In genomic region chr19:6909021-6909420, GRCm38 (mm10) we compare ENCODE assay signal across 8 mouse cellular contexts. TPM values are rescaled to one million over a fixed set of nuclear protein-coding genes. Genes with fewer than 3 reads are reported as not detected.
DNase-seq lines count a peak whose midpoint lies in the region; ATAC-seq and TF ChIP-seq lines count a peak whose summit lies in the region.
"Had no signal": no experiment of that assay in that cellular context is flagged by ENCODE, and none has a peak within 500 bp of the region (broad histone marks: within the 10 kb centered on the region; RNA-seq: fewer than 3 reads in every experiment).

No protein-coding gene starts in this region.

- H3K4me3 ChIP-seq in lung, embryonic 16.5 days (ENCODE audit: low read length), result peak overlapping the region; percentile 67
- peak overlapping the region; percentile 66 for H3K4me3 ChIP-seq in embryonic facial prominence, embryonic 15.5 days (replicated peaks)
- H3K4me3 ChIP-seq in limb, embryonic 11.5 days (ENCODE audit: low read depth, low read length), result peak overlapping the region; percentile 60
- peak overlapping the region; percentile 65 for H3K4me3 ChIP-seq in small intestine, adult 2 months (ENCODE audit: low read depth, low read length)

- H3K4me1 ChIP-seq in lung, embryonic 16.5 days (replicated peaks; ENCODE audit: control insufficient read depth, insufficient read depth, low read length), result peaks cover 17% of the 10 kb centered on the region
- H3K4me1 ChIP-seq in embryonic facial prominence, embryonic 15.5 days, result peaks cover 26% of the 10 kb centered on the region
- H3K4me1 ChIP-seq in limb, embryonic 11.5 days (ENCODE audit: control insufficient read depth, insufficient read depth, low read length), result peaks cover 13% of the 10 kb centered on the region; the same call in 1 of the 2 replicates
- peaks cover 2% of the 10 kb centered on the region for H3K4me1 ChIP-seq in small intestine, adult 2 months (ENCODE audit: control insufficient read depth, insufficient read depth, insufficient read length, low read length)

- no peaks in the 10 kb centered on the region for H3K27me3 ChIP-seq in lung, embryonic 16.5 days (ENCODE audit: control insufficient read depth, insufficient read depth, low read depth, low read length)
- H3K27me3 ChIP-seq in embryonic facial prominence, embryonic 15.5 days, result no peaks in the 10 kb centered on the region
- H3K27me3 ChIP-seq in limb, embryonic 11.5 days (ENCODE audit: control insufficient read depth, insufficient read depth, low read length), result no peaks in the 10 kb centered on the region
- H3K27me3 ChIP-seq in small intestine, adult 2 months (ENCODE audit: control insufficient read depth, insufficient read depth, low read length), result no peaks in the 10 kb centered on the region

- TF ChIP-seq POLR2A in small intestine, adult 2 months (IDR thresholded peaks at IDR 0.05; ENCODE audit: low read depth, low read length), result no peak

- 5% methylated on average over 11 of the region's 11 CpGs for WGBS in lung, embryonic 16.5 days
- 3% methylated on average over 11 of the region's 11 CpGs for WGBS in embryonic facial prominence, embryonic 15.5 days
- 9% methylated on average over 11 of the region's 11 CpGs for WGBS in limb, embryonic 11.5 days
- WGBS in small intestine, adult 2 months, result 1% methylated on average over 11 of the region's 11 CpGs

- intact Hi-C loops in gastrocnemius, postnatal 14 days (cut with DNase I; ENCODE audit: low total_unique reads), result no loop called here

- H3K4me2 ChIP-seq in lung, embryonic 16.5 days (ENCODE audit: low read depth, low read length), result peak overlapping the region; percentile 75
- peak overlapping the region; percentile 70 for H3K4me2 ChIP-seq in embryonic facial prominence, embryonic 15.5 days (replicated peaks)
- peak overlapping the region; percentile 80 for H3K4me2 ChIP-seq in limb, embryonic 11.5 days (ENCODE audit: low read depth, severe bottlenecking)

- peak overlapping the region; percentile 99 for H3K27ac ChIP-seq in lung, embryonic 16.5 days (ENCODE audit: low read length)
- H3K27ac ChIP-seq in embryonic facial prominence, embryonic 15.5 days (replicated peaks), result peak overlapping the region; percentile 99
- H3K27ac ChIP-seq in limb, embryonic 11.5 days (replicated peaks; ENCODE audit: low read depth, low read length), result peak overlapping the region; percentile 98; the same call in 1 of the 2 replicates
- peak overlapping the region; percentile 97 for H3K27ac ChIP-seq in small intestine, adult 2 months (ENCODE audit: insufficient read depth, low read depth, low read length)

- H3K36me3 ChIP-seq in lung, embryonic 16.5 days (ENCODE audit: control insufficient read depth, insufficient read depth, low read length), result peaks cover 22% of the 10 kb centered on the region
- peaks cover 53% of the 10 kb centered on the region for H3K36me3 ChIP-seq in embryonic facial prominence, embryonic 15.5 days
- H3K36me3 ChIP-seq in limb, embryonic 11.5 days (ENCODE audit: control insufficient read depth, insufficient read depth, low read length), result peaks cover 15% of the 10 kb centered on the region
- H3K36me3 ChIP-seq in small intestine, adult 2 months (ENCODE audit: control insufficient read depth, insufficient read depth, low read length), result peaks cover 57% of the 10 kb centered on the region

- peak; percentile 1 for ATAC-seq in lung, embryonic 16.5 days (ENCODE audit: low read depth)
- ATAC-seq in embryonic facial prominence, embryonic 15.5 days (ENCODE audit: insufficient number of reproducible peaks, low FRiP score, low TSS enrichment, low read depth), result no peak
- no peak; the same call in 1 of the 2 replicates for ATAC-seq in limb, embryonic 11.5 days (ENCODE audit: insufficient number of reproducible peaks, low FRiP score, low TSS enrichment, low read depth)

- DNase-seq in lung, postnatal 25 days (ENCODE audit: low spot score), result no peak
- no peak for DNase-seq in limb, embryonic 11.5 days (ENCODE audit: low spot score)
- DNase-seq in frontal cortex, postnatal 25 days (ENCODE audit: low spot score in 2 of 2), result no peak
- no peak for DNase-seq in gastrocnemius, postnatal 14 days

- no peaks in the 10 kb centered on the region for H3K9me3 ChIP-seq in lung, embryonic 16.5 days (ENCODE audit: control insufficient read depth, low read length)
- no peaks in the 10 kb centered on the region for H3K9me3 ChIP-seq in embryonic facial prominence, embryonic 15.5 days (replicated peaks)
- H3K9me3 ChIP-seq in limb, embryonic 11.5 days (ENCODE audit: control insufficient read depth, low read length), result no peaks in the 10 kb centered on the region

- TF ChIP-seq CTCF in small intestine, adult 2 months (IDR thresholded peaks at IDR 0.05; ENCODE audit: extremely low read depth, insufficient read length, insufficient replicate concordance, low read depth, low read length), result no peak

- H3K9ac ChIP-seq in lung, embryonic 16.5 days (ENCODE audit: low read length), result peak overlapping the region; percentile 66
- H3K9ac ChIP-seq in embryonic facial prominence, embryonic 15.5 days, result peak overlapping the region; percentile 63
- H3K9ac ChIP-seq in limb, embryonic 11.5 days (ENCODE audit: low read length), result peak overlapping the region; percentile 67

RNA-seq across cellular contexts. Expression of gene Trmt112, which starts 0.5 kb away (rescaled TPM):
- 136 and 137 TPM in 2 replicates for polyA plus RNA-seq in lung, embryonic 16.5 days (2015; fragmentation: Nextera tagmentation; extraction: Ambion mirVana)
- polyA plus RNA-seq in embryonic facial prominence, embryonic 15.5 days (2015; fragmentation: Nextera tagmentation; extraction: Ambion mirVana), result 137 and 138 TPM in 2 replicates
- polyA plus RNA-seq in limb, embryonic 11.5 days (2014; fragmentation: Nextera tagmentation; extraction: Ambion mirVana), result 173 and 177 TPM in 2 replicates
- 29.0 and 52.3 TPM in 2 replicates for polyA plus RNA-seq in small intestine, adult 2 months (2012; rRNA removed)
- total RNA-seq in gastrocnemius, postnatal 14 days (2021), result 10 to 100 TPM; 34.6 to 38.9 TPM

RNA-seq across cellular contexts. Expression of gene Prdx5, which starts 0.9 kb away (rescaled TPM):
- polyA plus RNA-seq in lung, embryonic 16.5 days (2015; fragmentation: Nextera tagmentation; extraction: Ambion mirVana), result 283 and 302 TPM in 2 replicates
- 321 and 330 TPM in 2 replicates for polyA plus RNA-seq in embryonic facial prominence, embryonic 15.5 days (2015; fragmentation: Nextera tagmentation; extraction: Ambion mirVana)
- 74.7 and 90.5 TPM in 2 replicates for polyA plus RNA-seq in limb, embryonic 11.5 days (2014; fragmentation: Nextera tagmentation; extraction: Ambion mirVana)
- 94.6 and 180 TPM in 2 replicates for polyA plus RNA-seq in small intestine, adult 2 months (2012; rRNA removed)
- total RNA-seq in gastrocnemius, postnatal 14 days (2021), result 100 to 1,000 TPM; 159 to 187 TPM

RNA-seq across cellular contexts. Expression of gene Esrra, which starts 12.6 kb away (rescaled TPM):
- 8.5 and 9.9 TPM in 2 replicates for polyA plus RNA-seq in lung, embryonic 16.5 days (2015; fragmentation: Nextera tagmentation; extraction: Ambion mirVana)
- 15.2 and 16.1 TPM in 2 replicates for polyA plus RNA-seq in embryonic facial prominence, embryonic 15.5 days (2015; fragmentation: Nextera tagmentation; extraction: Ambion mirVana)
- polyA plus RNA-seq in limb, embryonic 11.5 days (2014; fragmentation: Nextera tagmentation; extraction: Ambion mirVana), result 1.9 and 3.3 TPM in 2 replicates
- 168 and 346 TPM in 2 replicates for polyA plus RNA-seq in small intestine, adult 2 months (2012; rRNA removed)
- 10 to 100 TPM; 47.7 to 52.0 TPM for total RNA-seq in gastrocnemius, postnatal 14 days (2021)

RNA-seq across cellular contexts. Expression of gene Catsperz, which starts 16.2 kb away (rescaled TPM):
- 2.5 TPM in 2 replicates for polyA plus RNA-seq in lung, embryonic 16.5 days (2015; fragmentation: Nextera tagmentation; extraction: Ambion mirVana)
- polyA plus RNA-seq in embryonic facial prominence, embryonic 15.5 days (2015; fragmentation: Nextera tagmentation; extraction: Ambion mirVana), result 4.0 and 5.1 TPM in 2 replicates
- polyA plus RNA-seq in limb, embryonic 11.5 days (2014; fragmentation: Nextera tagmentation; extraction: Ambion mirVana), result 0.71 and 1.3 TPM in 2 replicates
- not detected in 2 replicates for polyA plus RNA-seq in small intestine, adult 2 months (2012; rRNA removed)
- total RNA-seq in gastrocnemius, postnatal 14 days (2021), result not detected
- total RNA-seq: neutrophil, adult 5-6 weeks had no signal

RNA-seq across cellular contexts. Expression of gene Kcnk4, which starts 25.3 kb away (rescaled TPM):
- 0.21 and 0.96 TPM in 2 replicates for polyA plus RNA-seq in lung, embryonic 16.5 days (2015; fragmentation: Nextera tagmentation; extraction: Ambion mirVana)
- 1.4 and 1.7 TPM in 2 replicates for polyA plus RNA-seq in embryonic facial prominence, embryonic 15.5 days (2015; fragmentation: Nextera tagmentation; extraction: Ambion mirVana)
- polyA plus RNA-seq in limb, embryonic 11.5 days (2014; fragmentation: Nextera tagmentation; extraction: Ambion mirVana), result 0.24 and 0.31 TPM in 2 replicates
- not detected in 2 replicates for polyA plus RNA-seq in small intestine, adult 2 months (2012; rRNA removed)
- not detected for total RNA-seq in gastrocnemius, postnatal 14 days (2021)
- total RNA-seq: neutrophil, adult 5-6 weeks had no signal
